Mouse (Mus musculus) limb, embryonic 14.5 days (tissue): Measurements from ENCODE around the gene Fbxo22. TPM values are rescaled to one million over a fixed set of nuclear protein-coding genes. Genes with fewer than 3 reads are reported as not detected.

Source experiments
- ATAC-seq: fragments of 200-750 bp; cut with Nextera tagmentation; 2 replicates; pipeline ENCODE4 v1.8.0; 2017; ENCODE audit warnings: low read depth, moderate number of reproducible peaks, moderate TSS enrichment; ENCODE audit not compliant: low FRiP score
- DNase-seq: peaks from one replicate; pipeline ENCODE4 v3.0.0-alpha.2; 2015; ENCODE audit warnings: low spot score
- H3K27ac ChIP-seq: fragments of 300-500 bp; sonication (generic); replicated peaks from 2 replicates; pipeline ENCODE4 v1.5.1; 2014; ENCODE audit warnings: low read depth, mild to moderate bottlenecking, low read length, moderate library complexity, mixed read lengths
- H3K27me3 ChIP-seq: fragments of 300-500 bp; sonication (generic); 2 replicates; pipeline ENCODE4 v1.6.1; 2014; ENCODE audit warnings: low read length, mixed read lengths; ENCODE audit not compliant: control insufficient read depth, insufficient read depth
- H3K36me3 ChIP-seq: fragments of 300-500 bp; sonication (generic); 2 replicates; pipeline ENCODE4 v1.6.1; 2014; ENCODE audit warnings: mild to moderate bottlenecking, low read length, moderate library complexity, mixed read lengths; ENCODE audit not compliant: control insufficient read depth, insufficient read depth
- H3K4me1 ChIP-seq: fragments of 300-500 bp; sonication (generic); 2 replicates; pipeline ENCODE4 v1.6.1; 2014; ENCODE audit warnings: antibody characterized with exemption, low read length, mixed read lengths; ENCODE audit not compliant: control insufficient read depth, insufficient read depth
- H3K4me2 ChIP-seq: fragments of 300-500 bp; sonication (generic); replicated peaks from 2 replicates; pipeline ENCODE4 v1.6.1; 2014; ENCODE audit warnings: low read depth, mild to moderate bottlenecking, low read length, moderate library complexity; ENCODE audit not compliant: severe bottlenecking
- H3K4me3 ChIP-seq: fragments of 300-500 bp; sonication (generic); replicated peaks from 2 replicates; pipeline ENCODE4 v1.5.1; 2014; ENCODE audit warnings: low read length
- H3K9ac ChIP-seq: fragments of 300-500 bp; sonication (generic); 2 replicates; pipeline ENCODE4 v1.6.1; 2014; ENCODE audit warnings: mild to moderate bottlenecking, low read depth, low read length, moderate library complexity; ENCODE audit not compliant: severe bottlenecking
- H3K9me3 ChIP-seq: fragments of 300-500 bp; sonication (generic); 2 replicates; pipeline ENCODE4 v1.6.1; 2016; ENCODE audit warnings: low read length; ENCODE audit not compliant: control insufficient read depth
- POLR2A ChIP-seq: fragments of 200-500 bp; IDR thresholded peaks from 2 replicates; pipeline ENCODE4 v1.8.0; 2012; ENCODE audit warnings: inconsistent platforms, mild to moderate bottlenecking, moderate library complexity, borderline replicate concordance; ENCODE audit not compliant: insufficient read depth, insufficient read length; ENCODE audit errors: extremely low read depth
- WGBS: fragments of 180-500 bp; shearing (Covaris S2); extraction: QIAGEN DNeasy Blood & Tissue Kit; methylation state at CpG from one replicate; pipeline ENCODE4 v1.1.7; 2014; 5-methylcytosine and 5-hydroxymethylcytosine counted together
- polyA plus RNA-seq, 2 experiments: library from polyadenylated mRNA; depleted of rRNA in 1 of 2; stranded (reverse) in 1 of 2; unstranded in 1 of 2; fragments of >200 nt; fragmentation: Nextera tagmentation in 1 of 2; extraction: Ambion mirVana in 1 of 2; gene quantifications; 2 replicates each; pipeline versions ENCODE4 v1.2.1 to v1.2.3; 2012 to 2014

Fbxo22 gene
- polyA plus RNA-seq, 2 experiments = 27.2 to 47.6 TPM

DNA sequence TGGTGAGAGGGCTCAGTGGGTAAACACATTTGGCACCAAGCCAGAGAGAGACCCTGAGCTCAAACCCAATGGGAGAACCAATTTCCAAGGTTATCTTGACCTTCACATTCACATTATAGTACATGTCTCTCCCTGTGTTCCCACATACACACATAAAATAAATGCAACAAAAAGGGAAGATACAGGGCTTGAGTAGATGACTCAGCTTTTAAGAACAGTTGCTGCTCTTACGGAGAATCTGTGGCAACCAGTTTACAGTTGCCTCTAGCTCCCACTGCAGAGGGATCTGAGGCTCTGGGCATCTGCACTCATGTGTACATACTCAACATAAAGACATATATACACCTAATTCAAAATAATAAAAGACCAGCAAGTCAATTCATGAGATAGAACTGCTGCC lies 10.5 kb upstream of the Fbxo22 start:
- Histone ChIP-seq H3K9me3 (no peaks in the 10 kb centered on the region), H3K27me3 (no peaks in the 10 kb centered on the region), H3K36me3 (peaks cover 25% of the 10 kb centered on the region), H3K4me1 (no peaks in the 10 kb centered on the region), H3K27ac (no peak overlapping the region), H3K4me3 (no peak overlapping the region), H3K4me2 (no peak overlapping the region), H3K9ac (no peak overlapping the region)
- 93% methylated on average over 1 of the region's 1 CpGs for WGBS
- DNase-seq (no peak), ATAC-seq (no peak)
- no peak for TF ChIP-seq POLR2A

DNA sequence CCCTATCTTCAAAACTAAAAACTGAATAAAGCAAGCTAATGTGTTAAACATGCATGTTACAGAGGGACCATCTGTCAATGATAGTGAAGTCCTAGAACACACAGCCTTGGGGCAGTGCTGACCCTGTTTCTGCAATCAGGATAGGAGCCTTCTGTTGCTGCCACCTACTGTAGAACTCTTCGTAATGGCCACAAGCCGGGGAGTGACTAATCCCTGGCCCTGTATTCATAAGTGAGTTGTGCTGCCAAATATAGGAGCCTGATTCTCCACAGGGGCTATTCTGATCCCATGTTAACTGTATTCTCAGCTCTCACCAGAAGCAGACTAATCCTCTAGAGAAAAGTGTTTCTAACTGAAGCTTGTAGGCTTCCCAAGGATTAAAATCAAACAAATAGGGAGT lies 9.4 kb upstream of the Fbxo22 start:
- H3K9me3 ChIP-seq = no peaks in the 10 kb centered on the region
- WGBS = 79% methylated on average over 2 of the region's 2 CpGs
- H3K4me1 ChIP-seq = no peaks in the 10 kb centered on the region
- no peak for TF ChIP-seq POLR2A
- no peak overlapping the region for H3K9ac ChIP-seq
- DNase-seq (no peak), ATAC-seq (no peak)
- H3K4me2 ChIP-seq = no peak overlapping the region
- peaks cover 17% of the 10 kb centered on the region for H3K36me3 ChIP-seq
- H3K4me3 ChIP-seq = no peak overlapping the region
- no peak overlapping the region for H3K27ac ChIP-seq
- H3K27me3 ChIP-seq = no peaks in the 10 kb centered on the region

DNA sequence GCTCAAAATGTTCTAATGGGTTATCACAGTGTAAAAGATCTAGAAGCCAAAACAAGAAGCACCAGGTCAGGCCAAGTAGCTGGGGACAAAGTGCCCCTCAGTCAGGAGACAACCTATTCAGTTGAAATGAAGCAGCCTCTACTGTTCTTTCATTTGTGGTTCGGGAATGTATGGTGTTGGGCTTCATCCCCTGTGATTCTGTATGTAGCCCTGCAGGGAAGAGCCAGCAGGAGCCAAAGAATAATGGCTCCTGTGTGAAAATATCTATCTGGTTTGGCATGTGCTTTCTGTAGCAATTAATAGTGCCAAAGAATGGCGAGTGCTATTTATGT lies 301 bp upstream of the Fbxo22 start:
- Histone ChIP-seq H3K36me3 (peaks cover 7% of the 10 kb centered on the region), H3K27me3 (no peaks in the 10 kb centered on the region), H3K4me3 (peak overlapping the region; percentile 82), H3K9ac (peak overlapping the region; percentile 85), H3K4me1 (peaks cover 6% of the 10 kb centered on the region), H3K9me3 (no peaks in the 10 kb centered on the region), H3K4me2 (peak overlapping the region; percentile 76), H3K27ac (peak overlapping the region; percentile 78)
- no peak for TF ChIP-seq POLR2A
- ATAC-seq (peak; percentile 28), DNase-seq (no peak)
- 0% methylated on average over 2 of the region's 2 CpGs for WGBS

DNA sequence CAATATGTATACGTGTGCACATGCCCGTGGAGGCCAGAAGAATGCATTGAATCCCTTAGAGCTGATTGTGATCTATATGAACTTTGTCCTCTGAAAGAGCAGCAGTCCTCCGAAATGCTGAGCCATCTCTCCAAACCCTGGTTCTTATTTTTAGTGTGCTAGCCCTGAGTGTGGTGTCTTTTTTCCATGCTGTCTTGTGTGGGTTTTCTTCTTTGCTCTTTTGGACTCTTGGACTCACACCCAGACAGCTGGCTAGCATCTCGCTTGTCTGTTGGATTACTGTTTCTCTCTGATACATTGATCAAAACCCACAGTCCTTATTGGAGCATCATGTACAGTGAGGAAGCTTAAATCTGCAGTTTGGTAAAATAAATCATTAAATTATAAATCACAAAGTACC lies 2.9 kb downstream of the Fbxo22 start:
- 88% methylated on average over 4 of the region's 4 CpGs for WGBS
- TF ChIP-seq POLR2A = no peak

DNA sequence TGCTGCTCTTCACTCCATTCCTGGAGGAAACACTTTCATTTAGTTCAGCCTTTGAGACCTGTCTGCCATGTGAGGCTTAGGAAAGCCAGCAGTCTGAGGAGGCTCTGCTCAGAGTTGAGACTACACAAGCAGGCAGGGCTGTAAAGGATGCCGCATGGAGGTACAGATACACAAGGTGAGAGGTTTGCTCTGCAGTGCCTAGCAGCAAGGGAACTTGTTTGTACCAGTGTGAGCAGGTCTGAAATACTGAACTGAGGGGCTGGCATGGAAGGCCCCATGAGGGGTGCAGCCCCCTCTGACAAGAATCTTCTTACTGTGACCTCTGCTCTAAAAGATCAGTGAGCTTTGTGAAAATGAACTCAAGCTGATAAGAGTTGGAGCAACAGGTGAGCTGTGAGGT lies 4.7 kb downstream of the Fbxo22 start:
- DNase-seq (no peak), ATAC-seq (no peak)
- Histone ChIP-seq H3K4me2 (no peak overlapping the region), H3K27me3 (no peaks in the 10 kb centered on the region), H3K36me3 (peaks cover 50% of the 10 kb centered on the region), H3K9me3 (no peaks in the 10 kb centered on the region), H3K4me1 (peaks cover 6% of the 10 kb centered on the region; the same call in 1 of the 2 replicates), H3K4me3 (no peak overlapping the region), H3K27ac (no peak overlapping the region), H3K9ac (no peak overlapping the region)
- TF ChIP-seq POLR2A = no peak
- 96% methylated on average over 1 of the region's 1 CpGs for WGBS

More for the DNA sequence above, 2.9 kb downstream of the Fbxo22 start:
- no peaks in the 10 kb centered on the region for H3K9me3 ChIP-seq
- H3K27me3 ChIP-seq = no peaks in the 10 kb centered on the region
- no peak overlapping the region for H3K9ac ChIP-seq
- no peak for ATAC-seq
- H3K4me2 ChIP-seq = no peak overlapping the region
- peaks cover 33% of the 10 kb centered on the region for H3K36me3 ChIP-seq
- H3K4me3 ChIP-seq = no peak overlapping the region
- H3K4me1 ChIP-seq = peaks cover 6% of the 10 kb centered on the region
- DNase-seq = no peak
- no peak overlapping the region for H3K27ac ChIP-seq

DNA sequence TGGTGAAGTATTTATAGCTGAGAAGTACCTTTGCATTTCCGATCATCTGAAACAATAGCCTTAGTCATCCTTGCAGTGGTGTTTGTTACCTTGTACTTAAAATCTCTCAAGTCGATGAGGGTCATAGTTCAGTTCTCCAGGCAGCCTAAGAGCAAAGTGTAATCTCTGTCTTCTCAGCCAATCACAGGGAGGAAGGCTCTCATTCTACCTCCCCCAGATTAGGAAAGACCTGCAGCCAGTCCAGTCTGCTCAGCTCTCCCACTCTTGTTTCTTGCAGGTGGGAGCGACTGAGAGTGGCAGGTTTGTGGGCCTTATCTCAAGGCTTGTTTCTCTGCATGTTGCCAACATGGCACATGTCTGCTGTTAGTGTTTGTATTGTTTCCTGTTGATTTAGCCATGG lies 6.3 kb downstream of the Fbxo22 start:
- Histone ChIP-seq H3K36me3 (peaks cover 66% of the 10 kb centered on the region), H3K9ac (no peak overlapping the region), H3K27ac (no peak overlapping the region), H3K9me3 (no peaks in the 10 kb centered on the region), H3K4me1 (no peaks in the 10 kb centered on the region; the same call in 1 of the 2 replicates), H3K4me3 (no peak overlapping the region), H3K27me3 (no peaks in the 10 kb centered on the region), H3K4me2 (no peak overlapping the region)
- no peak for TF ChIP-seq POLR2A
- ATAC-seq (no peak), DNase-seq (no peak)
- WGBS = 94% methylated on average over 3 of the region's 3 CpGs
